Mouse (Mus musculus): ENCODE data around the gene Lama5.

The Lama5 gene

DNA sequence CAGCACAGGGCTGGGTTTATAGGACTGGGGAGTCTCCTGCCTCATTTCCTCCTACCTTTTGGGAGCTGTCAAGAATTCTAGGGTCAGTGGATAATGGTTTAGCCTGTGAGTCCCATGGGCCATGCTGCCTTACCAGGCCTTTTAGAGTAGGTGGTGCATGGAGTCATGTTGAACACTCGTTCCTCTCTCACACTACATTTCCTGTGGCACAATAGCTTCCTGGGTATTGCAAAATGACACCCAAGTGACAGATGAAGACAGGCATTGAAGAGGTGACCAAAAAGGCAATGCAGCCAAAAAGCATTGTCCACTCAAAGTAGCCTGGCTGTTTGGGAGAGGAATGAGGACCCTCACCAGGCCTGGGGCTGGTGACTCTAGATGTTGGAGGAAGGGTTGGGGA, 98.0 kb downstream of the Lama5 start:
- Histone ChIP-seq H3K36me3 (ENCODE audit: control insufficient read depth, insufficient read depth, low read length, poor library complexity, severe bottlenecking) (no peaks in the 10 kb centered on the region; the same call in 1 of the 2 replicates), H3K27me3 (ENCODE audit: control insufficient read depth, insufficient read depth, low read length, poor library complexity, severe bottlenecking) (no peaks in the 10 kb centered on the region)
- no peak for DNase-seq (ENCODE audit: low read depth, low spot score)

Data from splenic B cell, adult 2 months (primary cell).